Mouse (Mus musculus) intestine, embryonic 16.5 days (tissue): Measurements from ENCODE around the gene Olfr1325. TPM values are rescaled to one million over a fixed set of nuclear protein-coding genes. Genes with fewer than 3 reads are reported as not detected.
A peak's percentile ranks its signal among the peaks of the same experiment; 100 is the strongest.
"Not testable (repeated sequence)": the region's sequence is repeated elsewhere in the genome, so short reads cannot be mapped to it uniquely, and the experiment has no call there.

Experiments used
- ATAC-seq: fragments of 200-750 bp; cut with Nextera tagmentation; 2 replicates; pipeline ENCODE4 v1.8.0; 2017; ENCODE audit warnings: moderate TSS enrichment, moderate library complexity
- H3K27ac ChIP-seq: fragments of 300-500 bp; sonication (generic); 2 replicates; pipeline ENCODE4 v1.5.1; 2014; ENCODE audit warnings: mild to moderate bottlenecking, low read length
- H3K27me3 ChIP-seq: fragments of 300-500 bp; sonication (generic); replicated peaks from 2 replicates; pipeline ENCODE4 v1.6.1; 2014; ENCODE audit warnings: low read length, control low read depth, mixed read lengths; ENCODE audit not compliant: control insufficient read depth, insufficient read depth
- H3K36me3 ChIP-seq: fragments of 300-500 bp; sonication (generic); 2 replicates; pipeline ENCODE4 v1.6.1; 2014; ENCODE audit warnings: low read length, control low read depth; ENCODE audit not compliant: control insufficient read depth, insufficient read depth
- H3K4me1 ChIP-seq: fragments of 300-500 bp; sonication (generic); 2 replicates; pipeline ENCODE4 v1.6.1; 2014; ENCODE audit warnings: low read length, control low read depth, mixed read lengths; ENCODE audit not compliant: control insufficient read depth, insufficient read depth
- H3K4me2 ChIP-seq: fragments of 300-500 bp; sonication (generic); 2 replicates; pipeline ENCODE4 v1.6.1; 2014; ENCODE audit warnings: low read depth, low read length, control low read depth
- H3K4me3 ChIP-seq: fragments of 300-500 bp; sonication (generic); 2 replicates; pipeline ENCODE4 v1.5.1; 2014; ENCODE audit warnings: mild to moderate bottlenecking, low read length
- H3K9ac ChIP-seq: fragments of 300-500 bp; sonication (generic); 2 replicates; pipeline ENCODE4 v1.6.1; 2014; ENCODE audit warnings: low read depth, low read length
- H3K9me3 ChIP-seq: fragments of 300-500 bp; sonication (generic); 2 replicates; pipeline ENCODE4 v1.6.1; 2016; ENCODE audit warnings: low read length, control low read depth; ENCODE audit not compliant: control insufficient read depth
- WGBS: fragments of 180-500 bp; shearing (Covaris S2); extraction: QIAGEN DNeasy Blood & Tissue Kit; methylation state at CpG from one replicate; pipeline ENCODE4 v1.1.7; 2014; 5-methylcytosine and 5-hydroxymethylcytosine counted together
- polyA plus RNA-seq: library from polyadenylated mRNA; unstranded; fragments of >200 nt; fragmentation: Nextera tagmentation; extraction: Ambion mirVana; gene quantifications from 2 replicates; pipeline ENCODE4 v1.2.1, GENCODE M21; 2015

Gene Olfr1325
- not detected in 2 replicates for polyA plus RNA-seq

GRCm38 (mm10) chrX:74592379-74592778 is at the start of gene Olfr1325:
Gene Olfr1325, plus strand, starts transcription at chrX:74592679.
- no peak within 1 kb of the TSS for H3K9ac ChIP-seq
- no peaks in the 10 kb centered on the region for H3K4me1 ChIP-seq
- H3K36me3 ChIP-seq = no peaks in the 10 kb centered on the region
- no peak within 1 kb of the TSS for H3K4me2 ChIP-seq
- no peak for ATAC-seq
- no peaks in the 10 kb centered on the region for H3K27me3 ChIP-seq
- whole genome bisulfite sequencing = 88% methylated on average over 2 of the region's 2 CpGs
- no peak within 1 kb of the TSS for H3K4me3 ChIP-seq
- H3K9me3 ChIP-seq = no peaks in the 10 kb centered on the region
- H3K27ac ChIP-seq = no peak within 1 kb of the TSS

- Histone ChIP-seq H3K27ac (no peak within 1 kb of the TSS), H3K4me2 (no peak within 1 kb of the TSS), H3K4me1 (no peaks in the 10 kb centered on the region), H3K9me3 (no peaks in the 10 kb centered on the region), H3K36me3 (no peaks in the 10 kb centered on the region), H3K27me3 (no peaks in the 10 kb centered on the region), H3K9ac (no peak within 1 kb of the TSS), H3K4me3 (no peak within 1 kb of the TSS)
- no peak for ATAC-seq
Observed at GRCm38 (mm10) chrX:74574788-74575187, 17.7 kb upstream of the Olfr1325 start, which contains the start of gene Olfr1326-ps1. Gene Olfr1326-ps1, minus strand, starts transcription at chrX:74574888.

- H3K36me3 ChIP-seq, H3K4me3 ChIP-seq, H3K9ac ChIP-seq, H3K27ac ChIP-seq, H3K27me3 ChIP-seq, H3K4me1 ChIP-seq, H3K4me2 ChIP-seq, H3K9me3 ChIP-seq: not testable (repeated sequence)
- ATAC-seq = peak; percentile 74
- WGBS = 36% methylated on average over 3 of the region's 5 CpGs
Observed at GRCm38 (mm10) chrX:74645466-74646323, 53.2 kb downstream of the Olfr1325 start, which contains the start of gene Gm5640. Gene Gm5640, minus strand, starts transcription at chrX:74645635.

- WGBS = no CpG with 5 or more reads among the region's 1 CpGs
- H3K9ac ChIP-seq, H3K4me2 ChIP-seq, H3K27ac ChIP-seq, ATAC-seq, H3K4me3 ChIP-seq, H3K27me3 ChIP-seq, H3K36me3 ChIP-seq, H3K9me3 ChIP-seq, H3K4me1 ChIP-seq: not testable (repeated sequence)
Observed at GRCm38 (mm10) chrX:74646393-74646792, 53.9 kb downstream of the Olfr1325 start.

Other genes with a start within 250 kb of the Olfr1325 start
- gene Lage3, start 239.1 kb upstream of the Olfr1325 start, polyA plus RNA-seq = 81.3 and 84.4 TPM in 2 replicates
- 65.4 and 67.7 TPM in 2 replicates for gene Ubl4a, start 219.5 kb upstream of the Olfr1325 start, polyA plus RNA-seq
- 16.9 and 17.6 TPM in 2 replicates for gene Slc10a3, start 219.3 kb upstream of the Olfr1325 start, polyA plus RNA-seq
- 30.6 and 34.6 TPM in 2 replicates for gene Fam3a, start 199.4 kb upstream of the Olfr1325 start, polyA plus RNA-seq
- gene Ikbkg, start 199.4 kb upstream of the Olfr1325 start, polyA plus RNA-seq = 20.8 and 21.6 TPM in 2 replicates
- gene G6pdx, start 163.5 kb upstream of the Olfr1325 start, polyA plus RNA-seq = 41.3 and 46.1 TPM in 2 replicates
- gene Gm6880, start 111.3 kb upstream of the Olfr1325 start, polyA plus RNA-seq = not detected in 2 replicates
- not detected in 2 replicates for gene Olfr1326-ps1, start 17.8 kb upstream of the Olfr1325 start, polyA plus RNA-seq
- gene Gm5640, start 53.0 kb downstream of the Olfr1325 start, polyA plus RNA-seq = not detected in 2 replicates
- not detected in 2 replicates for gene Gm6890, start 148.2 kb downstream of the Olfr1325 start, polyA plus RNA-seq
- 0.07 TPM in 1 of 2 replicates, not detected in the other for gene Gm5936, start 244.5 kb downstream of the Olfr1325 start, polyA plus RNA-seq